Mouse (Mus musculus) small intestine, adult 2 months (tissue): Measurements from ENCODE around the gene Hoxa10. TPM values are rescaled to one million over a fixed set of nuclear protein-coding genes. Genes with fewer than 3 reads are reported as not detected.

Source experiments
- H3K27ac ChIP-seq: fragments of 200-500 bp; 2 replicates; pipeline ENCODE4 v1.5.1; 2012; ENCODE audit warnings: low read depth, low read length, control low read depth, inconsistent platforms; ENCODE audit not compliant: insufficient read depth
- H3K27me3 ChIP-seq: fragments of 200-500 bp; 2 replicates; pipeline ENCODE4 v1.6.1; 2012; ENCODE audit warnings: mild to moderate bottlenecking, moderate library complexity, low read length, inconsistent platforms; ENCODE audit not compliant: control insufficient read depth, insufficient read depth
- H3K36me3 ChIP-seq: fragments of 200-500 bp; 2 replicates; pipeline ENCODE4 v1.6.1; 2012; ENCODE audit warnings: mild to moderate bottlenecking, low read length, control low read depth, inconsistent platforms; ENCODE audit not compliant: control insufficient read depth, insufficient read depth
- H3K4me1 ChIP-seq: fragments of 200-500 bp; 2 replicates; pipeline ENCODE4 v1.6.1; 2012; ENCODE audit warnings: low read length, inconsistent platforms, mixed read lengths; ENCODE audit not compliant: control insufficient read depth, insufficient read depth, insufficient read length
- H3K4me3 ChIP-seq: fragments of 200-500 bp; 2 replicates; pipeline ENCODE4 v1.5.1; 2012; ENCODE audit warnings: low read depth, mild to moderate bottlenecking, control low read depth, inconsistent platforms, low read length, moderate library complexity
- CTCF ChIP-seq: fragments of 200-500 bp; IDR thresholded peaks from 2 replicates; pipeline ENCODE4 v1.5.1; 2012; ENCODE audit warnings: low read depth, mild to moderate bottlenecking, control low read depth, inconsistent platforms, low read length, moderate library complexity, mixed read lengths; ENCODE audit not compliant: insufficient replicate concordance, insufficient read length; ENCODE audit errors: extremely low read depth
- POLR2A ChIP-seq: fragments of 200-500 bp; IDR thresholded peaks from 2 replicates; pipeline ENCODE4 v1.6.1; 2012; ENCODE audit warnings: low read depth, mild to moderate bottlenecking, control low read depth, inconsistent platforms, low read length, moderate library complexity
- WGBS: fragments of 180-500 bp; shearing (Covaris S2); methylation state at CpG from one replicate; pipeline ENCODE4 v1.1.7; 2018; 5-methylcytosine and 5-hydroxymethylcytosine counted together
- polyA plus RNA-seq: library from polyadenylated mRNA; depleted of rRNA; stranded (reverse); fragments of >200 nt; gene quantifications from 2 replicates; pipeline ENCODE4 v1.2.3, GENCODE M21; 2012

Hoxa10 gene
- polyA plus RNA-seq, 1 experiment, result not detected

DNA sequence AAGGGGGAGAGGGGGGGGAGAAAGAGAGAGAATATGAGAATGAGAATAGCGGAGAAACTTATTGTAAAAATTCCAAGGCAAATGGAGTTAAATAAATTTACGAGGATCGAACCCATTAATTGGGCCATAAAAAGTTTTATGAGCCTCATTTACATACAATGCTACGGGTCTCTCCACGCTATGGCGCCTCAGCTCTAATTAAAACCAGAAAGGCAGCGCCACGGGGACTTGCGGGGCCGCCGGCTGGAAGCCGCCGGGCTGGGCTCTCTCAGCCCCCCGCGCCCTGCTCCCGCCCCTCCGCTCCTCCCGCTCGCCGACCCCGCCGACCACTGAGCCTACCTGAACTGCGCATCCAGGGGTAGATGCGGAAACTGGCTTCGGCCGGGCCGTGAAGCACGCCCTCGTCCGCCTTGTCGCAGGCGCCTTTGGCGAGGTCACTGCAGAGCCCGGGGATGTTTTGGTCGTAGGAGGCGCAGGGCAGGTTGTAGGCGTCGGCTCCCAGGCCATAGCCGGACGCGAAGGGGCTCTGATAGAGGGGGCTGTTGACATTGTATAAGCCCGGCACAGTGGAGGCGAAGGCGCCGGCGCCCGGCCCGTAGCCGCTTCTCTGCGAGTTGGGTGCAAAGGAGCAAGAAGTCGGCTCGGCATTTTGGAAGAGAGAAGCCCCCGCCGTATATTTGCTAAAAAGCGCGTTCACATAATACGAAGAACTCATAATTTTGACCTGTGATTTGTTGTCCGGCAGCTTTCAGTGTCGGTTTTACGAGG, 23.8 kb downstream of the Hoxa10 start:
- Histone ChIP-seq H3K27ac (no peak overlapping the region), H3K4me1 (peaks cover 16% of the 10 kb centered on the region), H3K36me3 (no peaks in the 10 kb centered on the region), H3K27me3 (peaks cover 88% of the 10 kb centered on the region), H3K4me3 (peak overlapping the region; percentile 56)
- TF ChIP-seq POLR2A, result no peak
- no peak for TF ChIP-seq CTCF
- 3% methylated on average over 60 of the region's 60 CpGs for WGBS

DNA sequence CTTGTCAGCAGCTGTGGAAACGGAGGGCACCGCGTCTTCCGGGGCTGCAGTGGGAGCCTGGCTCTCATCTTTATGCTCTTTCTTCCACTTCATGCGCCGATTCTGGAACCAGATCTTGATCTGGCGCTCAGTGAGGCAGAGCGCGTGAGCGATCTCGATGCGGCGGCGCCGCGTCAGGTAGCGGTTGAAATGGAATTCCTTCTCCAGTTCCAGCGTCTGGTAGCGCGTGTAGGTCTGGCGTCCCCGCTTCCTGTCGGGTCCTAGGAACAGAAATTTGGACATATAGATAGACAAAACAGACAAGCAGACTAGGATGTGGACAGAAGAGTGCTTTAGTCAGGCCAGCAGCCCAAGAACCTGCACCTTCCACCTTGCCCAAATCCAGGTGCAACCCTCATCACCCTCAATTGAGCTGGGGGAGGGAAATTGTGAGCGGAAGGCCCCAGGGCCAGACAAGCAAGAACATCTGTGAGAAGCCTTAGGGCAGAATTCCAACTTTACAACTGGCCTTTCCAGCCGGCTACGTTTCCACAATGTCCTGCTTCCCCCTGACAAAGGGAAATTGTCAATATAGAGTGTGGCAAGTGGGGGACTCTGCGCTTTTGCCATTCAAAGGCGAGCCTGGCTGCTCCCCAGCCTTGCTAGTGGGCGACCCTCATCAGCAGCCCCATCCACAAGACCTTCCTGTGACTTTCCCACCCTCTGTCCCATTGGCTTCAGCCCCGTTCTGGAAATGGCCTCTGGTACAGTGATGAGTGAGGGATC, 24.7 kb downstream of the Hoxa10 start:
- Histone ChIP-seq H3K4me1 (peaks cover 11% of the 10 kb centered on the region), H3K27me3 (peaks cover 87% of the 10 kb centered on the region), H3K4me3 (0 out of 2 replicates have a peak overlapping the region, but pooled peaks have one; percentile 12), H3K27ac (no peak overlapping the region), H3K36me3 (no peaks in the 10 kb centered on the region)
- no peak for TF ChIP-seq CTCF
- no peak for TF ChIP-seq POLR2A
- WGBS, result 11% methylated on average over 30 of the region's 30 CpGs

DNA sequence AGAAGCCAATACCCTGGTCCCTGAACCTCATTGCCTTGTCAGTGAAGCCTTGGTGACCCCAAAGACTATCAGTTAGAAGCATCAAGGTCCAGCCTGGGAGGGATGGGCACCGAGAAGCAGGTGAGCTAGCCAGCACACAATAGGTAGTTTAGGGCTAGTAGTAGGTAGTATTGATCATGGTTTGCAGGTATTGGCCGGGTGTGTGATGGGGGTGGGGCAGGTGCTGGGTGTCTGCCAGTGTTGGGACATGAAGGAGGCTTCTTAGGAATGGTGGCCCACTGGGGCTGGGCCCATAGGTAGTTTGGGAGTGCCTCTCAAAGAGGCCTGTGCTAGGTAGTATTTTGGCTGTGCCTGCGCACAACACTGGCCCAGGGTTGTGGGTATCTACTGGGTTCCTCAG, 25.6 kb downstream of the Hoxa10 start:
- Histone ChIP-seq H3K27ac (no peak overlapping the region), H3K27me3 (peaks cover 84% of the 10 kb centered on the region), H3K4me1 (peaks cover 11% of the 10 kb centered on the region), H3K4me3 (no peak overlapping the region), H3K36me3 (no peaks in the 10 kb centered on the region)
- TF ChIP-seq CTCF (no peak), POLR2A (no peak)
- WGBS, result 35% methylated on average over 3 of the region's 3 CpGs

DNA sequence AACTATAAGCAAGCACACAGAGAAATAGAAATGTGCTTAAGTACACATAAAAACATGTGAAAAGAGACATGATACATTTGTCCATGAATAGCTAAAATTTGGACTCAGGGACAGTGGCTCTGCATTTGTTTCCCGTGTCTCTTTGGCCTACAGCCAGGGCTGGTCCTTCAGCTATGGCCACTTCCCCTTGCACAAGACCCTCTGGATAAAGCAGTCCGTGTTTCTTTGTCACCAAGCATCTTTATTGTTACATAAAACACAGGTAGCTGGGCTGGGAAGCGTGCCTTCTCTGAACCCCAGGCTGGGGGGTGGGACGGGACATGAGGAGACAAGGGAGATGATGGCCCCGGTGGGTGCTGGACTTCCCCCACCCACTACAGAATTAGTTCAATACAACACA, 26.4 kb downstream of the Hoxa10 start:
- Histone ChIP-seq H3K36me3 (no peaks in the 10 kb centered on the region), H3K4me1 (peaks cover 11% of the 10 kb centered on the region), H3K27ac (no peak overlapping the region), H3K27me3 (peaks cover 85% of the 10 kb centered on the region), H3K4me3 (no peak overlapping the region)
- TF ChIP-seq POLR2A (no peak), CTCF (no peak)
- WGBS, result 39% methylated on average over 5 of the region's 5 CpGs

DNA sequence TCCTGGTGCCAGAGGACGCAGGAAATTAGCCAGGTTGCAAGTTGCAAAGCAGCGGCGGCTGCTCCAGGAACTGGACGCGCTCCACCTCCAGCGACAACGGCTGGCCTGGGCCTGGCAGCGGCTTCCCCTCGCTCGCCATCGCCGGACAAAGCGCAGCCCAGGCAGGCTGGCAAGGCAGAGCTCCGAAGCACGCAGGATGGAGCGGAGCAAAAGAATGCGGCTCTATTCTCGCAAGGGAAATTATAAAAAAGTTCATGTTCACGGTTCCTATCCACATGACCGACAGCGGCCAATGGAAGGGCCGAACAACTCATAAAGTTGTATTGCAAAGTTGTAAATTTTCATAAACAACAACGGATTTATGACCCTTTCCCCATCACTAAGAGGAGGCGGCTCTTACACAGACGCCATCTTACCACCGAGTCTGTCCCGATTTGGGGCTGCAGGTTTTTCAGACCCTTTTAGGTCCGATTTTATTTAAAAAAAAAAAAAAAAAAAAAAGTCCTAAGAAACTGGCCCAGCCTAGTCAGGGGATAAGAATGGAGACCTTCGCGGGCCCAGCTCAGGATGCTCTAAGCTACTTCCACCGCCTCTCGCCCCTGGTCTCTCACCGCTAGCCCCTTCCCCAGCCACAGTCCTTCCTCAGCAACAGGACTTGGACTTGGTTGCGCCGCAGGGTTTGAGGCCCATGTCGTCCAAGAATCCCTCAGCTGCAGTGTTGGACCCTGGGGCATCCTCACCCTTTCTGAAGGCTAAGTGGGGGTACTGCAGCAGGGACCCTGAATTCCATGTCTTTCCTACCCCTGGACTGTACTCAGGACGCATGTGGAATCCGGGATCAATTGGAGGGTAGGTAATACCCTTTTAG, 27.3 kb downstream of the Hoxa10 start, which contains the start of the genes Hoxa3 and Gm28308:
Gene Hoxa3 (minus strand): TSS at position 218 of the 868 bp plus-strand sequence.
Gene Gm28308 (minus strand): TSS at position 221 of the 868 bp plus-strand sequence.
- Histone ChIP-seq H3K27me3 (peaks cover 86% of the 10 kb centered on the region), H3K4me3 (peak within 1 kb of the TSS; percentile 63)
- WGBS, result 12% methylated on average over 38 of the region's 38 CpGs

DNA sequence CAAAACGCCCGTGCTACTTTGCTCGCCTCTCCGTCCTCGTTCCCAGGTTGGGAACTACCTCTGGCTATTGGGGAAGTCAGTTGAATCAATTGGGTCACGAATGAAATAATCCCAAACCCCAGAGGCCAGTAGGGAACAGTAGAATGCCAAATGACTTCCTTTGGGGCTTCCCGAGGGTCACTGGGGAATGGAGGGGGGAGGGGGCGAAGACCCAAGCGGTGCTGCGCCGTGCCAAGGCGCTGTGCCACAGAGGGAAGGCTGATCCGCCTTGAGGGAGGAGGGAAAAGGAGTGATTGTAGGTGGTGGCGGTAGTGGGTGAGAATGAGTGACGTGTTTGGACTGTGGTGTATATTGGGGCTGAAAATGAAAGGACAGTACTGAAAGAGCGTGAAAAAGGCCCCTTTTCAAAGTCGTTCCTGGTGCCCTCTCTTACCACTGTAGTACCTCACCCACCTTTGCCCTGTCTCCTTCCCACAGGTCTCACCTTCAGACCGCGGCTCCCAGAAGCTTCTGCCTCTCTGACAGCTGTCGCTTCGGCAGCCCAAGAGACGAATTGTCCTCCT, 28.0 kb downstream of the Hoxa10 start:
- 6% methylated on average over 22 of the region's 22 CpGs for WGBS
- Histone ChIP-seq H3K4me3 (peak overlapping the region; percentile 63), H3K27me3 (peaks cover 84% of the 10 kb centered on the region), H3K4me1 (peaks cover 11% of the 10 kb centered on the region), H3K36me3 (no peaks in the 10 kb centered on the region), H3K27ac (peak overlapping the region; percentile 64)
- TF ChIP-seq CTCF (no peak), POLR2A (no peak)

More for the DNA sequence above, 27.3 kb downstream of the Hoxa10 start, which contains the start of the genes Hoxa3 and Gm28308:
- no peak for TF ChIP-seq CTCF
- no peak for TF ChIP-seq POLR2A
- Histone ChIP-seq H3K27ac (peak within 1 kb of the TSS; percentile 64), H3K36me3 (no peaks in the 10 kb centered on the region), H3K4me1 (peaks cover 11% of the 10 kb centered on the region)
